Mouse (Mus musculus) midbrain, embryonic 12.5 days (tissue): ENCODE measurements around the gene Tmem209. TPM values are rescaled to one million over a fixed set of nuclear protein-coding genes. Genes with fewer than 3 reads are reported as not detected.

Experiments
- ATAC-seq: fragments of 200-750 bp; cut with Nextera tagmentation; 2 replicates; pipeline ENCODE4 v1.8.0; 2017; ENCODE audit warnings: low read depth, moderate TSS enrichment, moderate library complexity; ENCODE audit not compliant: low FRiP score
- H3K27ac ChIP-seq: fragments of 300-500 bp; sonication (generic); replicated peaks from 2 replicates; pipeline ENCODE4 v1.5.1; 2016; ENCODE audit warnings: mild to moderate bottlenecking
- H3K27me3 ChIP-seq: fragments of 300-500 bp; sonication (generic); 2 replicates; pipeline ENCODE4 v1.6.1; 2016; ENCODE audit warnings: mild to moderate bottlenecking
- H3K36me3 ChIP-seq: fragments of 300-500 bp; sonication (generic); 2 replicates; pipeline ENCODE4 v1.6.1; 2016
- H3K4me1 ChIP-seq: fragments of 300-500 bp; sonication (generic); 2 replicates; pipeline ENCODE4 v1.6.1; 2016
- H3K4me2 ChIP-seq: fragments of 300-500 bp; sonication (generic); replicated peaks from 2 replicates; pipeline ENCODE4 v1.6.1; 2016; ENCODE audit warnings: mild to moderate bottlenecking, moderate library complexity
- H3K4me3 ChIP-seq: fragments of 300-500 bp; sonication (generic); 2 replicates; pipeline ENCODE4 v1.5.1; 2016; ENCODE audit warnings: mild to moderate bottlenecking
- H3K9ac ChIP-seq: fragments of 300-500 bp; sonication (generic); replicated peaks from 2 replicates; pipeline ENCODE4 v1.6.1; 2016; ENCODE audit warnings: mild to moderate bottlenecking, moderate library complexity
- H3K9me3 ChIP-seq: fragments of 300-500 bp; sonication (generic); 2 replicates; pipeline ENCODE4 v1.6.1; 2016; ENCODE audit warnings: mild to moderate bottlenecking
- WGBS: fragments of 180-500 bp; shearing (Covaris S2); methylation state at CpG from one replicate; pipeline ENCODE4 v1.1.7; 2016; 5-methylcytosine and 5-hydroxymethylcytosine counted together
- polyA plus RNA-seq: library from polyadenylated mRNA; unstranded; fragments of >200 nt; fragmentation: Nextera tagmentation; extraction: Ambion mirVana; gene quantifications from 2 replicates; pipeline ENCODE4 v1.2.1, GENCODE M21; 2016

Tmem209 gene
- polyA plus RNA-seq, 1 experiment from 2014 or later, result 45.6 TPM

GRCm38 (mm10) chr6:30477210-30477714 lies 32.3 kb downstream of the Tmem209 start:
- WGBS, result 76% methylated on average over 8 of the region's 8 CpGs
- peaks cover 45% of the 10 kb centered on the region for H3K36me3 ChIP-seq
- H3K27me3 ChIP-seq, result no peaks in the 10 kb centered on the region
- no peaks in the 10 kb centered on the region for H3K9me3 ChIP-seq
- no peak overlapping the region for H3K4me3 ChIP-seq
- ATAC-seq, result no peak
- H3K4me2 ChIP-seq, result no peak overlapping the region
- H3K9ac ChIP-seq, result no peak overlapping the region
- no peak overlapping the region for H3K27ac ChIP-seq
- H3K4me1 ChIP-seq, result peaks cover 4% of the 10 kb centered on the region; the same call in 1 of the 2 replicates

GRCm38 (mm10) chr6:30476025-30476765 lies 33.4 kb downstream of the Tmem209 start:
- no peak overlapping the region for H3K4me2 ChIP-seq
- no peak overlapping the region for H3K27ac ChIP-seq
- no peaks in the 10 kb centered on the region for H3K27me3 ChIP-seq
- no peak for ATAC-seq
- H3K4me3 ChIP-seq, result no peak overlapping the region
- no peak overlapping the region for H3K9ac ChIP-seq
- peaks cover 38% of the 10 kb centered on the region for H3K36me3 ChIP-seq
- H3K4me1 ChIP-seq, result peaks cover 4% of the 10 kb centered on the region; the same call in 1 of the 2 replicates
- H3K9me3 ChIP-seq, result no peaks in the 10 kb centered on the region
- 77% methylated on average over 10 of the region's 10 CpGs for WGBS

GRCm38 (mm10) chr6:30471706-30472105 lies 37.9 kb downstream of the Tmem209 start:
- no peak overlapping the region for H3K27ac ChIP-seq
- WGBS, result 82% methylated on average over 3 of the region's 3 CpGs
- H3K4me3 ChIP-seq, result no peak overlapping the region
- no peaks in the 10 kb centered on the region for H3K9me3 ChIP-seq
- no peaks in the 10 kb centered on the region for H3K27me3 ChIP-seq
- H3K4me1 ChIP-seq, result peaks cover 12% of the 10 kb centered on the region
- no peak for ATAC-seq
- H3K36me3 ChIP-seq, result no peaks in the 10 kb centered on the region
- no peak overlapping the region for H3K4me2 ChIP-seq
- no peak overlapping the region for H3K9ac ChIP-seq

- Histone ChIP-seq H3K27me3 (no peaks in the 10 kb centered on the region), H3K4me3 (no peak overlapping the region), H3K9ac (no peak overlapping the region), H3K4me1 (peaks cover 16% of the 10 kb centered on the region), H3K27ac (no peak overlapping the region), H3K9me3 (no peaks in the 10 kb centered on the region), H3K36me3 (no peaks in the 10 kb centered on the region), H3K4me2 (no peak overlapping the region)
- no peak for ATAC-seq
- WGBS, result 79% methylated on average over 12 of the region's 12 CpGs
Observed at GRCm38 (mm10) chr6:30469370-30469769, 40.2 kb downstream of the Tmem209 start.

GRCm38 (mm10) chr6:30468684-30469083 lies 40.9 kb downstream of the Tmem209 start:
- Histone ChIP-seq H3K4me3 (no peak overlapping the region), H3K9me3 (no peaks in the 10 kb centered on the region), H3K9ac (0 out of 2 replicates have a peak overlapping the region, but pooled peaks have one; percentile 11), H3K4me1 (peaks cover 19% of the 10 kb centered on the region), H3K27me3 (no peaks in the 10 kb centered on the region), H3K4me2 (no peak overlapping the region), H3K36me3 (no peaks in the 10 kb centered on the region), H3K27ac (peak overlapping the region; percentile 35; the same call in 1 of the 2 replicates)
- no peak for ATAC-seq
- WGBS, result 59% methylated on average over 12 of the region's 12 CpGs

GRCm38 (mm10) chr6:30468058-30468457 lies 41.5 kb downstream of the Tmem209 start:
- Histone ChIP-seq H3K4me1 (peaks cover 19% of the 10 kb centered on the region), H3K4me3 (no peak overlapping the region), H3K9ac (no peak overlapping the region), H3K4me2 (no peak overlapping the region), H3K27ac (no peak overlapping the region; the same call in 1 of the 2 replicates), H3K27me3 (no peaks in the 10 kb centered on the region), H3K36me3 (no peaks in the 10 kb centered on the region), H3K9me3 (no peaks in the 10 kb centered on the region)
- ATAC-seq, result no peak
- 72% methylated on average over 1 of the region's 1 CpGs for WGBS

- Histone ChIP-seq H3K4me1 (peaks cover 34% of the 10 kb centered on the region), H3K27me3 (no peaks in the 10 kb centered on the region), H3K36me3 (no peaks in the 10 kb centered on the region), H3K9ac (no peak overlapping the region), H3K4me3 (no peak overlapping the region), H3K4me2 (no peak overlapping the region), H3K27ac (no peak overlapping the region), H3K9me3 (no peaks in the 10 kb centered on the region)
- no peak for ATAC-seq
- 89% methylated on average over 11 of the region's 11 CpGs for WGBS
Observed at GRCm38 (mm10) chr6:30465586-30465985, 44.0 kb downstream of the Tmem209 start.

GRCm38 (mm10) chr6:30462822-30463221 lies 46.8 kb downstream of the Tmem209 start:
- ATAC-seq, result no peak
- Histone ChIP-seq H3K9me3 (no peaks in the 10 kb centered on the region), H3K4me3 (no peak overlapping the region), H3K9ac (no peak overlapping the region), H3K36me3 (no peaks in the 10 kb centered on the region), H3K4me1 (peaks cover 38% of the 10 kb centered on the region), H3K27me3 (no peaks in the 10 kb centered on the region), H3K27ac (no peak overlapping the region), H3K4me2 (no peak overlapping the region)
- WGBS, result 46% methylated on average over 7 of the region's 7 CpGs

- H3K4me2 ChIP-seq, result no peak overlapping the region
- H3K9me3 ChIP-seq, result no peaks in the 10 kb centered on the region
- H3K36me3 ChIP-seq, result no peaks in the 10 kb centered on the region
- H3K4me1 ChIP-seq, result peaks cover 38% of the 10 kb centered on the region
- H3K27ac ChIP-seq, result peak overlapping the region; percentile 95
- no peak for ATAC-seq
- no peaks in the 10 kb centered on the region for H3K27me3 ChIP-seq
- H3K9ac ChIP-seq, result peak overlapping the region; percentile 15; the same call in 1 of the 2 replicates
- H3K4me3 ChIP-seq, result no peak overlapping the region
- WGBS, result 89% methylated on average over 11 of the region's 13 CpGs
Observed at GRCm38 (mm10) chr6:30461755-30462344, 47.7 kb downstream of the Tmem209 start.

GRCm38 (mm10) chr6:30460750-30461446 lies 48.7 kb downstream of the Tmem209 start:
- 0 out of 2 replicates have a peak overlapping the region, but pooled peaks have one; percentile 0 for H3K4me3 ChIP-seq

GRCm38 (mm10) chr6:30459811-30460749 lies 49.5 kb downstream of the Tmem209 start:
- ATAC-seq, result peak; percentile 36; the same call in 1 of the 2 replicates
- Histone ChIP-seq H3K4me3 (peak overlapping the region; percentile 47), H3K9me3 (no peaks in the 10 kb centered on the region), H3K9ac (peak overlapping the region; percentile 59), H3K27ac (peak overlapping the region; percentile 95), H3K36me3 (peaks cover 12% of the 10 kb centered on the region), H3K4me1 (peaks cover 38% of the 10 kb centered on the region), H3K4me2 (peak overlapping the region; percentile 67), H3K27me3 (no peaks in the 10 kb centered on the region)
- WGBS, result 5% methylated on average over 40 of the region's 40 CpGs

More at GRCm38 (mm10) chr6:30460750-30461446, 48.7 kb downstream of the Tmem209 start:
- WGBS, result 10% methylated on average over 19 of the region's 19 CpGs
- Histone ChIP-seq H3K4me1 (peaks cover 38% of the 10 kb centered on the region), H3K4me2 (peak overlapping the region; percentile 67), H3K36me3 (0 out of 2 replicates have a peak, but pooled peaks cover 4% of the 10 kb centered on the region), H3K9me3 (no peaks in the 10 kb centered on the region), H3K27ac (peak overlapping the region; percentile 95), H3K9ac (peak overlapping the region; percentile 59), H3K27me3 (no peaks in the 10 kb centered on the region)
- ATAC-seq, result peak; percentile 95
